Mouse (Mus musculus): Measurements from ENCODE around the gene Auts2. TPM values are rescaled to one million over a fixed set of nuclear protein-coding genes. Genes with fewer than 3 reads are reported as not detected.

The Auts2 gene
- polyA plus RNA-seq, 1 experiment from 2014 or later = 90.6 TPM

GRCm38 (mm10) chr5:131912983-131913382, 630.2 kb downstream of the Auts2 start:
- Histone ChIP-seq H3K36me3 (no peaks in the 10 kb centered on the region), H3K4me2 (replicated peaks) (no peak overlapping the region), H3K9ac (no peak overlapping the region), H3K27me3 (no peaks in the 10 kb centered on the region), H3K4me1 (peaks cover 24% of the 10 kb centered on the region), H3K4me3 (no peak overlapping the region), H3K27ac (no peak overlapping the region), H3K9me3 (replicated peaks) (no peaks in the 10 kb centered on the region)
- no peak for ATAC-seq (ENCODE audit: low FRiP score)
- WGBS = 72% methylated on average over 1 of the region's 1 CpGs

- no peak overlapping the region for H3K9ac ChIP-seq
- WGBS = 92% methylated on average over 3 of the region's 3 CpGs
- no peaks in the 10 kb centered on the region for H3K36me3 ChIP-seq
- H3K4me2 ChIP-seq (replicated peaks) = no peak overlapping the region
- no peaks in the 10 kb centered on the region for H3K27me3 ChIP-seq
- H3K4me1 ChIP-seq = 0 out of 2 replicates have a peak, but pooled peaks cover 3% of the 10 kb centered on the region
- no peak for ATAC-seq (ENCODE audit: low FRiP score)
- H3K4me3 ChIP-seq = no peak overlapping the region
- no peak overlapping the region for H3K27ac ChIP-seq
- no peaks in the 10 kb centered on the region for H3K9me3 ChIP-seq (replicated peaks)
These were observed 636.8 kb downstream of the Auts2 start for GRCm38 (mm10) chr5:131906313-131906712.

- Histone ChIP-seq H3K27ac (no peak overlapping the region), H3K4me1 (0 out of 2 replicates have a peak, but pooled peaks cover 3% of the 10 kb centered on the region), H3K4me3 (no peak overlapping the region), H3K4me2 (replicated peaks) (no peak overlapping the region), H3K36me3 (no peaks in the 10 kb centered on the region), H3K9ac (no peak overlapping the region), H3K9me3 (replicated peaks) (no peaks in the 10 kb centered on the region), H3K27me3 (no peaks in the 10 kb centered on the region)
- 70% methylated on average over 10 of the region's 10 CpGs for WGBS
- no peak for ATAC-seq (ENCODE audit: low FRiP score)
These were observed 638.7 kb downstream of the Auts2 start for GRCm38 (mm10) chr5:131904478-131904877.

GRCm38 (mm10) chr5:131898048-131898638, 645.0 kb downstream of the Auts2 start:
- no peak overlapping the region for H3K27ac ChIP-seq
- no peaks in the 10 kb centered on the region for H3K9me3 ChIP-seq (replicated peaks)
- H3K4me3 ChIP-seq = no peak overlapping the region
- 0 out of 2 replicates have a peak, but pooled peaks cover 4% of the 10 kb centered on the region for H3K4me1 ChIP-seq
- no peaks in the 10 kb centered on the region for H3K27me3 ChIP-seq
- 79% methylated on average over 4 of the region's 4 CpGs for WGBS
- H3K9ac ChIP-seq = no peak overlapping the region
- no peak for ATAC-seq (ENCODE audit: low FRiP score)
- no peaks in the 10 kb centered on the region for H3K36me3 ChIP-seq
- no peak overlapping the region for H3K4me2 ChIP-seq (replicated peaks)

- Histone ChIP-seq H3K4me2 (replicated peaks) (no peak overlapping the region), H3K4me3 (no peak overlapping the region), H3K27me3 (no peaks in the 10 kb centered on the region), H3K36me3 (no peaks in the 10 kb centered on the region), H3K9ac (no peak overlapping the region), H3K9me3 (replicated peaks) (no peaks in the 10 kb centered on the region), H3K27ac (no peak overlapping the region), H3K4me1 (0 out of 2 replicates have a peak, but pooled peaks cover under 1% of the 10 kb centered on the region)
- ATAC-seq (ENCODE audit: low FRiP score) = no peak
- 97% methylated on average over 3 of the region's 3 CpGs for WGBS
These were observed 656.5 kb downstream of the Auts2 start for GRCm38 (mm10) chr5:131886636-131887035.

GRCm38 (mm10) chr5:131876569-131876968, 666.6 kb downstream of the Auts2 start:
- ATAC-seq (ENCODE audit: low FRiP score) = no peak
- Histone ChIP-seq H3K36me3 (no peaks in the 10 kb centered on the region), H3K4me3 (no peak overlapping the region)

GRCm38 (mm10) chr5:131875976-131876375, 667.2 kb downstream of the Auts2 start:
- no peak overlapping the region for H3K4me2 ChIP-seq (replicated peaks)
- WGBS = 69% methylated on average over 4 of the region's 4 CpGs

More at GRCm38 (mm10) chr5:131876569-131876968, 666.6 kb downstream of the Auts2 start:
- H3K27me3 ChIP-seq = no peaks in the 10 kb centered on the region
- H3K9ac ChIP-seq = no peak overlapping the region
- H3K4me1 ChIP-seq = peaks cover 2% of the 10 kb centered on the region
- no peaks in the 10 kb centered on the region for H3K9me3 ChIP-seq (replicated peaks)
- no peak overlapping the region for H3K4me2 ChIP-seq (replicated peaks)
- H3K27ac ChIP-seq = no peak overlapping the region

GRCm38 (mm10) chr5:131873116-131873515, 670.0 kb downstream of the Auts2 start:
- Histone ChIP-seq H3K4me1 (peaks cover 13% of the 10 kb centered on the region), H3K36me3 (no peaks in the 10 kb centered on the region), H3K27me3 (no peaks in the 10 kb centered on the region), H3K4me3 (no peak overlapping the region), H3K9me3 (replicated peaks) (no peaks in the 10 kb centered on the region), H3K27ac (no peak overlapping the region), H3K9ac (no peak overlapping the region), H3K4me2 (replicated peaks) (no peak overlapping the region)
- ATAC-seq (ENCODE audit: low FRiP score) = no peak
- WGBS = 73% methylated on average over 4 of the region's 4 CpGs

More at GRCm38 (mm10) chr5:131875976-131876375, 667.2 kb downstream of the Auts2 start:
- Histone ChIP-seq H3K36me3 (no peaks in the 10 kb centered on the region), H3K9me3 (replicated peaks) (no peaks in the 10 kb centered on the region), H3K27me3 (no peaks in the 10 kb centered on the region), H3K9ac (no peak overlapping the region), H3K27ac (no peak overlapping the region), H3K4me3 (no peak overlapping the region), H3K4me1 (peaks cover 8% of the 10 kb centered on the region)
- ATAC-seq (ENCODE audit: low FRiP score) = no peak

- H3K9ac ChIP-seq = no peak overlapping the region
- ATAC-seq (ENCODE audit: low FRiP score) = no peak
- 92% methylated on average over 11 of the region's 11 CpGs for WGBS
- H3K4me3 ChIP-seq = no peak overlapping the region
- H3K36me3 ChIP-seq = no peaks in the 10 kb centered on the region
- H3K4me1 ChIP-seq = peaks cover 22% of the 10 kb centered on the region
- no peak overlapping the region for H3K4me2 ChIP-seq (replicated peaks)
- H3K9me3 ChIP-seq (replicated peaks) = no peaks in the 10 kb centered on the region
- no peaks in the 10 kb centered on the region for H3K27me3 ChIP-seq
- H3K27ac ChIP-seq = no peak overlapping the region
These were observed 673.2 kb downstream of the Auts2 start for GRCm38 (mm10) chr5:131869711-131870499.

GRCm38 (mm10) chr5:131865200-131865599, 677.9 kb downstream of the Auts2 start:
- H3K27me3 ChIP-seq = no peaks in the 10 kb centered on the region
- H3K4me3 ChIP-seq = no peak overlapping the region
- no peaks in the 10 kb centered on the region for H3K9me3 ChIP-seq (replicated peaks)
- no peak overlapping the region for H3K27ac ChIP-seq
- H3K9ac ChIP-seq = no peak overlapping the region
- H3K4me1 ChIP-seq = peaks cover 19% of the 10 kb centered on the region
- no peak for ATAC-seq (ENCODE audit: low FRiP score)
- H3K4me2 ChIP-seq (replicated peaks) = no peak overlapping the region
- no peaks in the 10 kb centered on the region for H3K36me3 ChIP-seq
- WGBS = 85% methylated on average over 5 of the region's 5 CpGs

- H3K27ac ChIP-seq = no peak overlapping the region
- 0 out of 2 replicates have a peak, but pooled peaks cover 2% of the 10 kb centered on the region for H3K27me3 ChIP-seq
- no peak overlapping the region for H3K4me3 ChIP-seq
- H3K4me2 ChIP-seq (replicated peaks) = no peak overlapping the region
- 91% methylated on average over 5 of the region's 5 CpGs for WGBS
- no peaks in the 10 kb centered on the region for H3K36me3 ChIP-seq
- H3K9ac ChIP-seq = no peak overlapping the region
- ATAC-seq (ENCODE audit: low FRiP score) = no peak
- no peaks in the 10 kb centered on the region for H3K9me3 ChIP-seq (replicated peaks)
- peaks cover 18% of the 10 kb centered on the region for H3K4me1 ChIP-seq
These were observed 685.2 kb downstream of the Auts2 start for GRCm38 (mm10) chr5:131857976-131858375.

- 0 out of 2 replicates have a peak, but pooled peaks cover 2% of the 10 kb centered on the region for H3K27me3 ChIP-seq
- peaks cover 42% of the 10 kb centered on the region for H3K4me1 ChIP-seq
- H3K36me3 ChIP-seq = no peaks in the 10 kb centered on the region
- no peak overlapping the region for H3K27ac ChIP-seq
- no peak for ATAC-seq (ENCODE audit: low FRiP score)
- H3K9ac ChIP-seq = no peak overlapping the region
- H3K4me2 ChIP-seq (replicated peaks) = no peak overlapping the region; the same call in 1 of the 2 replicates
- no peaks in the 10 kb centered on the region for H3K9me3 ChIP-seq (replicated peaks)
- H3K4me3 ChIP-seq = no peak overlapping the region
- WGBS = 18% methylated on average over 8 of the region's 8 CpGs
These were observed 687.8 kb downstream of the Auts2 start for GRCm38 (mm10) chr5:131855358-131855757.
